Mouse (Mus musculus) embryonic fibroblast, embryonic 13.5 days (primary cell): ENCODE data around the gene Ccdc142.

Experiments used
- CTCF ChIP-seq: IDR thresholded peaks from 2 replicates; pipeline ENCODE4 v1.5.1; 2011; ENCODE audit warnings: mild to moderate bottlenecking, control low read depth, low read length, moderate library complexity, borderline replicate concordance; ENCODE audit not compliant: insufficient read depth
- POLR2A ChIP-seq: IDR thresholded peaks from 2 replicates; pipeline ENCODE4 v1.6.1; 2011; ENCODE audit warnings: low read depth, mild to moderate bottlenecking, control low read depth, low read length, moderate library complexity

- TF ChIP-seq CTCF (no peak), POLR2A (no peak)
Observed at GRCm38 (mm10) chr6:83153485-83153884, 52.1 kb downstream of the Ccdc142 start.
